Mouse (Mus musculus) embryonic facial prominence, embryonic 12.5 days (tissue): ENCODE measurements around the gene Cyp1a2. TPM values are rescaled to one million over a fixed set of nuclear protein-coding genes. Genes with fewer than 3 reads are reported as not detected.

Experiments
- ATAC-seq: fragments of 200-750 bp; cut with Nextera tagmentation; 2 replicates; pipeline ENCODE4 v1.8.0; 2017; ENCODE audit not compliant: insufficient number of reproducible peaks, insufficient read depth, low FRiP score, low TSS enrichment
- H3K27ac ChIP-seq: fragments of 300-500 bp; sonication (generic); 2 replicates; pipeline ENCODE4 v1.5.1; 2016; ENCODE audit warnings: mild to moderate bottlenecking
- H3K27me3 ChIP-seq: fragments of 300-500 bp; sonication (generic); 2 replicates; pipeline ENCODE4 v1.6.1; 2016; ENCODE audit warnings: mild to moderate bottlenecking, moderate library complexity
- H3K36me3 ChIP-seq: fragments of 300-500 bp; sonication (generic); 2 replicates; pipeline ENCODE4 v1.6.1; 2016; ENCODE audit warnings: mild to moderate bottlenecking
- H3K4me1 ChIP-seq: fragments of 300-500 bp; sonication (generic); 2 replicates; pipeline ENCODE4 v1.6.1; 2016
- H3K4me2 ChIP-seq: fragments of 300-500 bp; sonication (generic); replicated peaks from 2 replicates; pipeline ENCODE4 v1.6.1; 2016; ENCODE audit warnings: mild to moderate bottlenecking, moderate library complexity
- H3K4me3 ChIP-seq: fragments of 300-500 bp; sonication (generic); 2 replicates; pipeline ENCODE4 v1.5.1; 2016; ENCODE audit warnings: mild to moderate bottlenecking
- H3K9ac ChIP-seq: fragments of 300-500 bp; sonication (generic); 2 replicates; pipeline ENCODE4 v1.6.1; 2016; ENCODE audit warnings: mild to moderate bottlenecking, moderate library complexity
- H3K9me3 ChIP-seq: fragments of 300-500 bp; sonication (generic); 2 replicates; pipeline ENCODE4 v1.6.1; 2016; ENCODE audit warnings: mild to moderate bottlenecking, moderate library complexity
- WGBS: fragments of 180-500 bp; shearing (Covaris S2); methylation state at CpG from one replicate; pipeline ENCODE4 v1.1.7; 2016; 5-methylcytosine and 5-hydroxymethylcytosine counted together
- polyA plus RNA-seq: library from polyadenylated mRNA; unstranded; fragments of >200 nt; fragmentation: Nextera tagmentation; extraction: Ambion mirVana; gene quantifications from 2 replicates; pipeline ENCODE4 v1.2.1, GENCODE M21; 2016

The Cyp1a2 gene
- polyA plus RNA-seq, 1 experiment from 2014 or later: not detected

- no peak overlapping the region for H3K4me2 ChIP-seq
- H3K4me3 ChIP-seq: no peak overlapping the region
- no peaks in the 10 kb centered on the region for H3K27me3 ChIP-seq
- no peaks in the 10 kb centered on the region for H3K9me3 ChIP-seq
- peaks cover 14% of the 10 kb centered on the region for H3K4me1 ChIP-seq
- no peak overlapping the region for H3K27ac ChIP-seq
- no peak for ATAC-seq
- H3K36me3 ChIP-seq: peaks cover 38% of the 10 kb centered on the region
- H3K9ac ChIP-seq: no peak overlapping the region
- WGBS: 44% methylated on average over 4 of the region's 4 CpGs
Measured at GRCm38 (mm10) chr9:57633481-57634024, 50.0 kb downstream of the Cyp1a2 start.

- Histone ChIP-seq H3K4me2 (no peak overlapping the region), H3K36me3 (peaks cover 76% of the 10 kb centered on the region), H3K9me3 (no peaks in the 10 kb centered on the region), H3K27ac (no peak overlapping the region), H3K9ac (no peak overlapping the region), H3K27me3 (no peaks in the 10 kb centered on the region), H3K4me3 (no peak overlapping the region), H3K4me1 (no peaks in the 10 kb centered on the region)
- peak; percentile 49 for ATAC-seq
- 74% methylated on average over 14 of the region's 14 CpGs for WGBS
Measured at GRCm38 (mm10) chr9:57629118-57629874, 54.2 kb downstream of the Cyp1a2 start.

GRCm38 (mm10) chr9:57628717-57629116, 54.8 kb downstream of the Cyp1a2 start:
- Histone ChIP-seq H3K9ac (no peak overlapping the region), H3K4me2 (no peak overlapping the region), H3K36me3 (peaks cover 75% of the 10 kb centered on the region), H3K4me3 (no peak overlapping the region), H3K27me3 (no peaks in the 10 kb centered on the region), H3K9me3 (no peaks in the 10 kb centered on the region), H3K27ac (no peak overlapping the region), H3K4me1 (no peaks in the 10 kb centered on the region)
- WGBS: 89% methylated on average over 12 of the region's 12 CpGs
- no peak for ATAC-seq

- Histone ChIP-seq H3K36me3 (peaks cover 74% of the 10 kb centered on the region), H3K9ac (no peak overlapping the region), H3K9me3 (no peaks in the 10 kb centered on the region), H3K4me3 (no peak overlapping the region), H3K4me1 (no peaks in the 10 kb centered on the region), H3K27me3 (no peaks in the 10 kb centered on the region), H3K27ac (no peak overlapping the region), H3K4me2 (no peak overlapping the region)
- no peak for ATAC-seq
- 91% methylated on average over 11 of the region's 11 CpGs for WGBS
Measured at GRCm38 (mm10) chr9:57627892-57628291, 55.6 kb downstream of the Cyp1a2 start.

- no peak for ATAC-seq
- Histone ChIP-seq H3K9me3 (no peaks in the 10 kb centered on the region), H3K4me3 (no peak overlapping the region), H3K27me3 (no peaks in the 10 kb centered on the region), H3K9ac (no peak overlapping the region), H3K4me1 (no peaks in the 10 kb centered on the region), H3K4me2 (no peak overlapping the region), H3K27ac (no peak overlapping the region), H3K36me3 (peaks cover 74% of the 10 kb centered on the region)
- WGBS: 91% methylated on average over 17 of the region's 17 CpGs
Measured at GRCm38 (mm10) chr9:57627191-57627590, 56.3 kb downstream of the Cyp1a2 start.

Other genes starting within 250 kb of the Cyp1a2 start
- gene Ppcdc, start 243.6 kb downstream of the Cyp1a2 start, polyA plus RNA-seq: 25.9 and 30.3 TPM in 2 replicates
- 15.6 and 16.1 TPM in 2 replicates for gene Scamp5, start 215.6 kb downstream of the Cyp1a2 start, polyA plus RNA-seq
- 0.89 and 1.6 TPM in 2 replicates for gene Rpp25, start 179.7 kb downstream of the Cyp1a2 start, polyA plus RNA-seq
- 531 and 547 TPM in 2 replicates for gene Cox5a, start 162.4 kb downstream of the Cyp1a2 start, polyA plus RNA-seq
- gene Fam219b, start 146.2 kb downstream of the Cyp1a2 start, polyA plus RNA-seq: 23.1 and 24.0 TPM in 2 replicates
- gene Mpi, start 130.9 kb downstream of the Cyp1a2 start, polyA plus RNA-seq: 55.5 and 57.8 TPM in 2 replicates
- 53.5 and 56.2 TPM in 2 replicates for gene Scamp2, start 122.8 kb downstream of the Cyp1a2 start, polyA plus RNA-seq
- 17.3 and 20.8 TPM in 2 replicates for gene Ulk3, start 94.3 kb downstream of the Cyp1a2 start, polyA plus RNA-seq
- gene Cplx3, start 77.4 kb downstream of the Cyp1a2 start, polyA plus RNA-seq: 0.10 and 0.75 TPM in 2 replicates
- gene Lman1l, start 62.9 kb downstream of the Cyp1a2 start, polyA plus RNA-seq: not detected in 2 replicates
- gene Csk, start 30.1 kb downstream of the Cyp1a2 start, polyA plus RNA-seq: 38.0 and 41.1 TPM in 2 replicates
- not detected in 2 replicates for gene Cyp1a1, start 4.2 kb upstream of the Cyp1a2 start, polyA plus RNA-seq
- gene Edc3, start 24.8 kb upstream of the Cyp1a2 start, polyA plus RNA-seq: 37.9 and 39.0 TPM in 2 replicates
- gene Clk3, start 82.2 kb upstream of the Cyp1a2 start, polyA plus RNA-seq: 75.4 and 81.8 TPM in 2 replicates
- gene Arid3b, start 153.1 kb upstream of the Cyp1a2 start, polyA plus RNA-seq: 13.6 and 14.8 TPM in 2 replicates
- gene Ubl7, start 227.3 kb upstream of the Cyp1a2 start, polyA plus RNA-seq: 123 TPM in 2 replicates